Mouse (Mus musculus) testis, postnatal 10 days (tissue): ENCODE data around the gene Gm15023.
A peak's percentile ranks its signal among the peaks of the same experiment; 100 is the strongest.
"Not testable (repeated sequence)": the region's sequence is repeated elsewhere in the genome, so short reads cannot be mapped to it uniquely, and the experiment has no call there.

ENCODE experiments used
- DNase-seq: peaks from one replicate; pipeline ENCODE4 v3.0.0; 2021; ENCODE audit warnings: low spot score

Gm15023 gene

GRCm38 (mm10) chrX:135177532-135177931 is at the start of gene Gm15023:
TSS of gene Gm15023 (minus strand) at chrX:135177632.
- DNase-seq: not testable (repeated sequence)

DNA sequence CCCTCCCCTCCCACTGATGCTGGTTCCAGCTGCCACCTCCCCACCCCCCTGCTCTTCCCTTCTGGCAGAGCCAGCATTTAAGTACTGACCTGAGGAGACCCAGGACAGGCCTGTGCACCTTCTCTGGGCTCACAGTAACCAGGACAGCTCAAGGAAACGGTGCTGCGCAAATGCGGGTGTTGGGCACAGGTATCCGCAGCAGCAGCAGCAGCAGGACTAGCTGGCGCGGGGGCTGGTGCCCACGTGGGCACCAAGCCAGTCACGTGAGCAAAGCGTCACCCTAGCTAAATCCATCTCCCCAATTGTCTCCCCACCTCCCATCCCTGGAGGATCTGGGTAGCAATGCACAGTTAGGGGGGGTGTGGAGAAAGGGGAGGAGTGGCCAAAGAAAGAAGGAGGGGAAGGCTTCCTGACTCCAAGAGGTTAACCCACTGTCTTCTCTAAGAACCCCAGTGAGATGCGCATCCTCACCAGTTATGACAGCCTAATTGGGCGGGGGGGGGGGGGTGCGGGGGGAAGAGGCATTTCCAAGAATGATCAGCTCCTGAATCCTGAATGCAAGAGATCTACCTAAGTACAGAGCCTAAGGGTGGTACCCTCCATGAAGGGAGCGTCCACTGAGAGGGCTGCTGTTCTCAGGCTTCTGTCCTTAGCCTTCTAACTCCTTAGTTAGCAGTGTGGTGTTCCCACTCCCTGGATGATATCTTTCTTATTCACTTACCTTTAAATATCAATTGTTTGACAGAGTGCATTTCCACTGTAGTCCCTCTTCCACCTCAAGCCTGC is 33.2 kb upstream of the Gm15023 start, which contains the start of gene Tceal6:
Gene Tceal6, minus strand, starts transcription at position 252 of the 786 bp plus-strand sequence.
- DNase-seq: peak; percentile 36

DNA sequence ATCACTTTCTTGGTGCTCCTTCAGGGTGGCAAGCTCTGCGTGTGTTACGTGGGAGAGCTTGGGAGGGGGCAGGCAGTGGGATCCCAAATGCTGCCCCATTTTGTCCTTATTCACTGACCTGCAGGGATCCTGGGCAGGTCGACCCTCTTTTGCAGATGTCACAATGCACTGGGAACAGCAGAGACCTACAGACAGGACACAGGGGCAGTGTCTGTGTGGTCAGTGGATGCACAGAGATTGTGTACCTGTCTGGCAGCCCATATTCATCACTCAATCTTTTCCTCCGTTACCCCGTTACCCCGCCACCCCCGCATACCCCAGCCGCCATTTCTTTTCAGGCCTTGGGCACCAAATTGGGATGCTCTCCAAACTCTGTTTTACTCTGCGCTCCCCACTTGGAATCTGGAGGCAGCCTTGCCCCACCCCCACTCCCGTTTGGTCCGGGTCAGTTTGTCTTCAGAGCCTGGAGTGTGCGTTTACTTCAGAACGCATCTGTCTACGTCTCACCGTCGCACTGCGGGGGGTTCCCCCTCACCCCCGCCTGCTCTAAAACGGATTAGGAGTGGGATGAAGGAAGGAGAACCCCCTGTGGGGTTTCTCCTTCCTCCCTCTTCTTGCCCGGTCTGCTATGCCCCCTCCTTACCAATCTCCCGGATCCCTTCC is 32.5 kb upstream of the Gm15023 start:
- peak; percentile 42 for DNase-seq

- DNase-seq: not testable (repeated sequence)
Measured at GRCm38 (mm10) chrX:135189924-135190323, 12.5 kb upstream of the Gm15023 start.

GRCm38 (mm10) chrX:135188661-135189060 is 11.2 kb upstream of the Gm15023 start:
- not testable (repeated sequence) for DNase-seq
